Mouse (Mus musculus) ES-E14 (cell line): ENCODE results near the gene Atxn1l.

Source experiments
- CHD2 ChIP-seq: IDR thresholded peaks from 2 replicates; pipeline ENCODE4 v1.6.1; 2014; ENCODE audit warnings: mild to moderate bottlenecking, low read depth, low read length, inconsistent platforms
- HCFC1 ChIP-seq: IDR thresholded peaks from 2 replicates; pipeline ENCODE4 v1.6.1; 2012; ENCODE audit warnings: low read length, inconsistent platforms, borderline replicate concordance; ENCODE audit not compliant: insufficient read depth
- ZNF384 ChIP-seq: IDR thresholded peaks from 2 replicates; pipeline ENCODE4 v1.6.1; 2012; ENCODE audit warnings: low read depth, low read length, inconsistent platforms

DNA sequence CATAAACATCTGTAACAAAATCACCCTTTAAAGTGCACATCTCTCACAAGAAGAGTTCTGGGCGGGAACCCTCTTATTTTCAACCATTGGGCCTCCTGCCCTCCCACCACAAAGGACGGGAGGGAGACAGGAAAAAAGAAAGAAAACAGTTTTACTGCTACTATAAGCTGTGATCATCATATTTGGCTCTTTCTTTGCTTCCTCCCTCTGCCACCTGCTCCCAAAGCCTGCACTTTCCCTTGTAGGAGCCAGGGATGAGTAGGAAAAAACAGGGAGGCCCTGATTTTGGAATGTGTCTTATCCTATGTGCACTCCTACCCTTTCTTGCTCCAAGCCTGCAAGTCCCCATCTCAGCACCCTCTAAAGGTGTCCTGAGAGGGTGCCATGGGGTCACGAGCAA lies 6.5 kb downstream of the Atxn1l start:
- TF ChIP-seq ZNF384, result no peak
- TF ChIP-seq HCFC1, result no peak
- no peak for TF ChIP-seq CHD2
